Mouse (Mus musculus): ENCODE measurements at regions not wholly inside any gene's neighbourhood (a gene's known extent, or its start where the extent isn't known, plus 50 kb on each side); places are given as distances from the start of the nearest gene placed in this dataset.

DNA sequence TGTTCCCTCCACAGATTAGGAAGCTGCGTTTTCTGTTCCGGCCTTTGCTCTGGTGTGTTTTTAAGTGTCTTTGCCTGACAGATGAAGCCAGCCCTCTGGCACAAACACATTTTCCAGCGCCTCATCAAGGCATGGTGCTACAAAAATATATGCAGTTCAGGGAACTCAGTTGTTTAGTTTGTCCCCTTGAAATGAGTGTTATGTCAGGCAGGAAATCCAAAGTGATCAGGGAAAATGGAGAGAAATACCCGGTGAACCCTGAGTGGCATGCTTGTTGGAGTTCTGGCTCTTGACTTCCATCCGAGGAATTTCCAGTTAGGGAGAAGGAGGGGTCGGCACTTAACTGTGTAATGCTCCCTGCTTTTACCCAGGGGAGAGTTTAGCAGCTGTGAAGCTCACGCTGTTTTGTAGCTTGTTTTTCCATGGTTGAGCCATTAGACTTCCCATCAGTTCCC is 304.9 kb downstream of the Glrx3 start:
- TF ChIP-seq CTCF (IDR thresholded peaks at IDR 0.05; ENCODE audit: low read depth, low read length) (no peak), POLR2A (IDR thresholded peaks at IDR 0.05; ENCODE audit: extremely low read depth, insufficient read depth, low read length) (no peak)
